Mouse (Mus musculus): ENCODE measurements at regions not wholly inside any gene's neighbourhood (a gene's known extent, or its start where the extent isn't known, plus 50 kb on each side); places are given as distances from the start of the nearest gene placed in this dataset.

GRCm38 (mm10) chr1:45575131-45575530 is 72.0 kb upstream of the Col5a2 start:
- DNase-seq: no peak

GRCm38 (mm10) chr1:45580466-45580865 is 77.4 kb upstream of the Col5a2 start:
- DNase-seq: no peak

- DNase-seq: no peak
Observed at GRCm38 (mm10) chr1:45587351-45588025, 84.4 kb upstream of the Col5a2 start.

GRCm38 (mm10) chr1:45597316-45597715 is 94.2 kb upstream of the Col5a2 start:
- no peak for DNase-seq

- no peak for DNase-seq
Observed at GRCm38 (mm10) chr1:45599421-45599820, 96.3 kb upstream of the Col5a2 start.

- DNase-seq: no peak
Observed at GRCm38 (mm10) chr1:45600011-45600410, 96.9 kb upstream of the Col5a2 start.

- no peak for DNase-seq
Observed at GRCm38 (mm10) chr1:45605571-45605970, 102.5 kb upstream of the Col5a2 start.

GRCm38 (mm10) chr1:45608316-45608715 is 105.2 kb upstream of the Col5a2 start:
- DNase-seq: no peak

- no peak for DNase-seq
Observed at GRCm38 (mm10) chr1:45619008-45619407, 115.9 kb upstream of the Col5a2 start.

- no peak for DNase-seq
Observed at GRCm38 (mm10) chr1:45625921-45626320, 122.8 kb upstream of the Col5a2 start.

- DNase-seq: no peak
Observed at GRCm38 (mm10) chr1:45626733-45627132, 123.7 kb upstream of the Col5a2 start.

GRCm38 (mm10) chr1:45627840-45628239 is 124.8 kb upstream of the Col5a2 start:
- no peak for DNase-seq

GRCm38 (mm10) chr1:45647301-45647700 is 144.2 kb upstream of the Col5a2 start:
- no peak for DNase-seq

- DNase-seq: no peak
Observed at GRCm38 (mm10) chr1:45653248-45653647, 141.7 kb upstream of the Wdr75 start.

GRCm38 (mm10) chr1:45663882-45664520 is 131.0 kb upstream of the Wdr75 start:
- DNase-seq: no peak

GRCm38 (mm10) chr1:45672443-45673156 is 122.4 kb upstream of the Wdr75 start:
- peak; percentile 3 for DNase-seq

- no peak for DNase-seq
Observed at GRCm38 (mm10) chr1:45675771-45676439, 119.1 kb upstream of the Wdr75 start.

- DNase-seq: no peak
Observed at GRCm38 (mm10) chr1:45679964-45680709, 114.8 kb upstream of the Wdr75 start.

GRCm38 (mm10) chr1:45700893-45701292 is 94.1 kb upstream of the Wdr75 start:
- no peak for DNase-seq

- no peak for DNase-seq
Observed at GRCm38 (mm10) chr1:45701516-45701915, 93.5 kb upstream of the Wdr75 start.

- no peak for DNase-seq
Observed at GRCm38 (mm10) chr1:45723369-45723768, 71.6 kb upstream of the Wdr75 start.

- DNase-seq: no peak
Observed at GRCm38 (mm10) chr1:45732958-45733357, 62.0 kb upstream of the Wdr75 start.

- DNase-seq: no peak
Observed at GRCm38 (mm10) chr1:45745136-45745535, 49.8 kb upstream of the Wdr75 start.

Data from cerebellum, adult 18-20 months (tissue).